Mouse (Mus musculus) liver, postnatal 0 days (tissue): Measurements from ENCODE around the gene Mdm2. TPM values are rescaled to one million over a fixed set of nuclear protein-coding genes. Genes with fewer than 3 reads are reported as not detected.

Experiments
- ATAC-seq: fragments of 200-750 bp; cut with Nextera tagmentation; 2 replicates; pipeline ENCODE4 v1.8.0; 2017; ENCODE audit warnings: mild to moderate bottlenecking, moderate library complexity
- DNase-seq: peaks from one replicate; pipeline ENCODE4 v3.0.0-alpha.2; 2016
- H3K27ac ChIP-seq: fragments of 300-500 bp; sonication (generic); 2 replicates; pipeline ENCODE4 v1.5.1; 2014; ENCODE audit warnings: antibody characterized with exemption, moderate library complexity, mild to moderate bottlenecking, low read depth
- H3K27me3 ChIP-seq: fragments of 300-500 bp; sonication (generic); 2 replicates; pipeline ENCODE4 v1.6.1; 2014; ENCODE audit warnings: low read length, control low read depth, mixed read lengths; ENCODE audit not compliant: insufficient read depth
- H3K36me3 ChIP-seq: fragments of 300-500 bp; sonication (generic); replicated peaks from 2 replicates; pipeline ENCODE4 v1.6.1; 2014; ENCODE audit warnings: mild to moderate bottlenecking, control low read depth, low read length, moderate library complexity, mixed read lengths; ENCODE audit not compliant: insufficient read depth
- H3K4me1 ChIP-seq: fragments of 300-500 bp; sonication (generic); 2 replicates; pipeline ENCODE4 v1.6.1; 2014; ENCODE audit warnings: antibody characterized with exemption, mild to moderate bottlenecking, control low read depth; ENCODE audit not compliant: insufficient read depth
- H3K4me2 ChIP-seq: fragments of 300-500 bp; sonication (generic); 2 replicates; pipeline ENCODE4 v1.6.1; 2014; ENCODE audit warnings: low read depth, mild to moderate bottlenecking, low read length, moderate library complexity, mixed read lengths
- H3K4me3 ChIP-seq: fragments of 300-500 bp; sonication (generic); 2 replicates; pipeline ENCODE4 v1.5.1; 2014; ENCODE audit warnings: low read depth, low read length
- H3K9ac ChIP-seq: fragments of 300-500 bp; sonication (generic); replicated peaks from 2 replicates; pipeline ENCODE4 v1.6.1; 2014; ENCODE audit warnings: mild to moderate bottlenecking, moderate library complexity
- H3K9me3 ChIP-seq: fragments of 300-500 bp; sonication (generic); 2 replicates; pipeline ENCODE4 v1.6.1; 2016; ENCODE audit warnings: mild to moderate bottlenecking, control low read depth, low read length, mixed read lengths
- CTCF ChIP-seq: sonication (generic); IDR thresholded peaks from 2 replicates; pipeline ENCODE4 v1.5.1; 2016; ENCODE audit warnings: antibody characterized with exemption, low read depth
- EP300 ChIP-seq: IDR thresholded peaks from 2 replicates; pipeline ENCODE4 v1.6.1; 2016; ENCODE audit warnings: antibody characterized with exemption, low read depth, mild to moderate bottlenecking
- WGBS: fragments of 180-500 bp; shearing (Covaris S2); extraction: QIAGEN DNeasy Blood & Tissue Kit; methylation state at CpG from one replicate; pipeline ENCODE4 v1.1.7; 2014; ENCODE audit not compliant: insufficient replicate concordance; 5-methylcytosine and 5-hydroxymethylcytosine counted together
- polyA plus RNA-seq: library from polyadenylated mRNA; unstranded; fragments of >200 nt; fragmentation: Nextera tagmentation; extraction: Ambion mirVana; gene quantifications from 2 replicates; pipeline ENCODE4 v1.2.1, GENCODE M21; 2015

Gene Mdm2
- polyA plus RNA-seq, 1 experiment from 2014 or later, result 11.3 TPM

DNA sequence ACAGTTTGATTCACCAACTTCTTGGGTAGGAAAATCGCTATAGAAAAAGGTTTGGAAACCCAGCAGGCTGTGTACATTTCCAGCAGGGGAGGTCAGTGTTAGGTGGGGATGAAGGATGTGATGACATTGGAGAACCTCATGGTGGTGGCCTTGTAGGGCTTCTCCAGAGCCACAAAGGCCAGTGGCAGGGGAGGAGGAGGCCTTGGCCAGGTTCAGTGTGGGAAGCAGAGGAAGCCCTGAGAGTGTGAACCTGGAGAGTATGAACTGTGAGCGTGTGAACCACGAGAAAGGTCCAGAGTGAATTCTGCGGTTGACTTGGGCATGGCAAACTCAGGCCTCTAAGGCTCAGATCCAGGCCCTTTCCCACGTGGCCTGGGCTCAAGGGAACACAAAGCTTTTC lies 18.0 kb upstream of the Mdm2 start:
- H3K9ac ChIP-seq, result no peak overlapping the region
- no peak overlapping the region for H3K4me3 ChIP-seq
- WGBS, result 69% methylated on average over 5 of the region's 5 CpGs
- H3K27ac ChIP-seq, result no peak overlapping the region
- TF ChIP-seq CTCF, result no peak
- TF ChIP-seq EP300, result no peak
- DNase-seq (no peak), ATAC-seq (no peak)
- no peaks in the 10 kb centered on the region for H3K27me3 ChIP-seq
- H3K4me1 ChIP-seq, result peaks cover 18% of the 10 kb centered on the region
- no peak overlapping the region for H3K4me2 ChIP-seq
- H3K36me3 ChIP-seq, result no peaks in the 10 kb centered on the region
- H3K9me3 ChIP-seq, result no peaks in the 10 kb centered on the region

DNA sequence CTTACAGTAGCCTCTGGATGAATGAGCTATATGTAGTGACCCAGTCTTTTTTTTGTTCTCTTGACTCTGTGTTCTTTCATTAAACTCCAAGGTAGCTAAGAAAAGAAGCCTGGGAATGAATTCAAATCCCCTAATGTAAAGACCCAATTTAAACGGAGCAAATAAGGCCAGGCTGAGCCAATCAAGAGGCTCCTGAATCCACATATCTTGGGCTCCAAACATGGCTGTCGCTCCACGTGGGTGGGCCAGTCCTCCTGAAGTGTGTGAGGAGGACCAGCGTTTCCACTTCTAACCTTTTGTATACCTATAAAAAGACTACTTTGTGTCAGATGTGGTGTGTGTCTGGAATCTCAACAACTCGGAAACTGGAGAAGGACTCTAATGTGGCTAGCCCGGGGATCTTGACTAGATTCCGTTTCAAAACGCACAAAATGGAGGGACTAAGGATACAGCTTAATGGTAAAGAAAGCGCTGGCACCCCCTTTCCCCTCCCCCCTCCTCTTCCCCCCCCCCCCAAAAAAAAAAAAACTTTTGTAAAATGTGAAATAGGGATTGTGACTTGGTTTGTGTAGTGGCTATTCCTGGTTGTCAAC lies 17.1 kb upstream of the Mdm2 start:
- DNase-seq (no peak), ATAC-seq (no peak)
- no peaks in the 10 kb centered on the region for H3K36me3 ChIP-seq
- 82% methylated on average over 9 of the region's 9 CpGs for WGBS
- H3K27me3 ChIP-seq, result no peaks in the 10 kb centered on the region
- no peak overlapping the region for H3K4me3 ChIP-seq
- peaks cover 11% of the 10 kb centered on the region for H3K4me1 ChIP-seq
- H3K4me2 ChIP-seq, result no peak overlapping the region
- H3K27ac ChIP-seq, result no peak overlapping the region
- TF ChIP-seq EP300 (no peak), CTCF (no peak)
- no peak overlapping the region for H3K9ac ChIP-seq
- H3K9me3 ChIP-seq, result no peaks in the 10 kb centered on the region

DNA sequence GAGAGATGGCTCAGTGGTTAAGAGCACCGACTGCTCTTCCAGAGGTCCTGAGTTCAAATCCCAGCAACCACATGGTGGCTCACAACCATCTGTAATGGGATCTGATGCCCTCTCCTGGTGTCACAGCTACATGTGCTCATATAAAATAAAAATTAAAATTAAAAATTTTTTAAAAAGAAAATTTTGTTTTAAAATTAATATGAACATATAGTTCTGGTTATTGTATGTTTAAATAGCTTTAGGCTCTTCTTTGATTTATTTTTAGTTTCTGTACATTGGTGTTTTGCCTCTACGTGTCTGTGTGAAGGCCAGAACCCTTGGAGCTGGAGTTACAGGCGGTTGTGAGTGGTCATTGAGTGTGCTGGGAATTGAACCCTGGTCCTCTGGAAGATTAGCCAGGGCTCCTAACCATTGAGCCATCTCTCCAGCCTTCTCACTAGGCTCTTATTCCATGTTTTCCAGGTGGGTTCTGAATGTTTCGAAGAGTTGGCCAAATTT lies 16.4 kb upstream of the Mdm2 start:
- Histone ChIP-seq H3K4me3 (no peak overlapping the region), H3K27me3 (no peaks in the 10 kb centered on the region), H3K27ac (no peak overlapping the region), H3K4me2 (no peak overlapping the region), H3K36me3 (no peaks in the 10 kb centered on the region), H3K9me3 (no peaks in the 10 kb centered on the region), H3K9ac (no peak overlapping the region), H3K4me1 (peaks cover 11% of the 10 kb centered on the region)
- TF ChIP-seq CTCF (no peak; the same call in 1 of the 2 replicates), EP300 (no peak)
- 88% methylated on average over 4 of the region's 4 CpGs for WGBS
- ATAC-seq (no peak), DNase-seq (no peak)

DNA sequence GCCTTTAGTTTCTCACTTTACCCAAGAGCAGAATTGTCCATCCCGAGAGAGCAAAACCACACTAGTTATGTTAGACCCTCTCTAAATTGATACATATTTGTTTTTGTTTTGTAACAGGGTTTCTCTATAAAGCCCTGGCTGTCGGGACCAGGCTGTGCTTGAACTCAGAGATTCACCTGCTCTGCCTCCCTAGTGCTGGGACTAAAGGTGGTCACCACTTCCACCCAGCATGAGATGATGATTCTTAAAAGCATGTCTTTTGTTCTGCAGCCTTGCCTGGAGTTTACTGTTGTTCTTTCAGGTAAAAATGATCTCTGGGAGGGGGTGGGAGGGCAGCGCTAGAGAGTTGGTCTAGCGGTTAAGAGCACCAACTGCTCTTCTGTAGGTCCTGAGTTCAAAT lies 15.8 kb upstream of the Mdm2 start:
- 85% methylated on average over 4 of the region's 4 CpGs for WGBS
- ATAC-seq, result no peak

DNA sequence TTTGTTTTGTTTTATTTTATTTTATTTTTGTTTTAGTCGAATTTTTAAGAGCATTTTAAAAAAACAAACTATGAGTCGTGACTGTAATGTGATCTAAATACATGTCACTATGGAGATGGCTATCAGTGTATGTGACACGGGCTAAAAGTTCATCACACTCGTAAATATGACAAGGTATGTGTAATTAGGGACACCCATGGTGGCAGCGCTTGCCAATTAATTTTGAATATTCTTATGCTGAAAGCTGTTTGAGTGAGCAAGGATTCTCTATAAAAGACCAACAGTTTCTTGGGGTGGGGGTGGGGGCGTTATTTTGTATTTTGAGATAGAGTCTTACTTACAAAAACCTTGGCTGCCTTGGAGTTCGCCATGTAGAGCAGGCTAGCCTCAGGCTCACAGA lies 15.1 kb upstream of the Mdm2 start:
- H3K4me2 ChIP-seq, result no peak overlapping the region
- 72% methylated on average over 7 of the region's 7 CpGs for WGBS
- ATAC-seq (no peak), DNase-seq (no peak)
- no peak overlapping the region for H3K27ac ChIP-seq
- TF ChIP-seq CTCF, result no peak
- no peak for TF ChIP-seq EP300
- H3K9me3 ChIP-seq, result no peaks in the 10 kb centered on the region
- H3K9ac ChIP-seq, result no peak overlapping the region
- no peaks in the 10 kb centered on the region for H3K36me3 ChIP-seq
- H3K4me3 ChIP-seq, result no peak overlapping the region
- H3K27me3 ChIP-seq, result no peaks in the 10 kb centered on the region
- 0 out of 2 replicates have a peak, but pooled peaks cover 6% of the 10 kb centered on the region for H3K4me1 ChIP-seq

More for the DNA sequence above, 15.8 kb upstream of the Mdm2 start:
- no peak for DNase-seq
- H3K9ac ChIP-seq, result no peak overlapping the region
- no peak for TF ChIP-seq CTCF
- TF ChIP-seq EP300, result no peak
- no peak overlapping the region for H3K27ac ChIP-seq
- no peaks in the 10 kb centered on the region for H3K36me3 ChIP-seq
- H3K27me3 ChIP-seq, result no peaks in the 10 kb centered on the region
- no peak overlapping the region for H3K4me2 ChIP-seq
- H3K4me1 ChIP-seq, result peaks cover 7% of the 10 kb centered on the region
- no peaks in the 10 kb centered on the region for H3K9me3 ChIP-seq
- H3K4me3 ChIP-seq, result no peak overlapping the region

DNA sequence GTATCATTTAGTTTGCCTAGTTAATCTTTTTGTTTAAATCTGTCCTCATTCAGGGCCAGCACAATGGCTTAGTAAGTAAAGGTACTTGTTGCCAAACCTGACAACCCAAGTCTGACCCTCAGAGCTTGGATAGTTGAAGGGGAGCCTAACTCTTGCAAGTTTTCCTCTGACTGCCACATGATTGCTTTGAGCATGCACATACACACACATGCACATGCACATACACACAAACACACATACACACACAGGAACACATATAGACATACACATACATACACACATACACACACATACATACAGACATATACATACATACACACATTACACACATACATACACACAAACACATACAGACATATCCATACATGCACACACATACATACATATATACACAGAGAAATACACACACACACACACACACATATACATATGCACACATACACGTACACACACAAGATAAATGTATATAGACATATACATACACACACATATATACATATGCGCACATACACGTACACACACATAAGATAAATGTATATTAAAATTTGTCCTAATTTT lies 14.3 kb upstream of the Mdm2 start:
- no peak for TF ChIP-seq CTCF
- TF ChIP-seq EP300, result no peak
- Histone ChIP-seq H3K4me2 (no peak overlapping the region), H3K4me1 (0 out of 2 replicates have a peak, but pooled peaks cover 4% of the 10 kb centered on the region), H3K36me3 (no peaks in the 10 kb centered on the region), H3K27me3 (no peaks in the 10 kb centered on the region), H3K27ac (no peak overlapping the region), H3K4me3 (no peak overlapping the region), H3K9ac (no peak overlapping the region), H3K9me3 (no peaks in the 10 kb centered on the region)
- WGBS, result 80% methylated on average over 3 of the region's 3 CpGs
- ATAC-seq (no peak), DNase-seq (no peak)
